Mouse (Mus musculus) gonadal fat pad, adult 2 months (tissue): Measurements from ENCODE around the gene Casz1. TPM values are rescaled to one million over a fixed set of nuclear protein-coding genes. Genes with fewer than 3 reads are reported as not detected.

Experiments used
- polyA plus RNA-seq: library from polyadenylated mRNA; depleted of rRNA; stranded (reverse); fragments of >200 nt; gene quantifications from 2 replicates; pipeline ENCODE4 v1.2.3, GENCODE M21; 2012; rRNA removed

The Casz1 gene
- polyA plus RNA-seq, 1 experiment = 6.1 TPM

Other genes starting within 250 kb of the Casz1 start
- 23.9 and 32.0 TPM in 2 replicates for gene Exosc10, start 246.0 kb upstream of the Casz1 start, polyA plus RNA-seq
- 75.5 and 81.6 TPM in 2 replicates for gene Srm, start 212.9 kb upstream of the Casz1 start, polyA plus RNA-seq
- 1.3 and 2.3 TPM in 2 replicates for gene Masp2, start 201.9 kb upstream of the Casz1 start, polyA plus RNA-seq
- 111 and 119 TPM in 2 replicates for gene Tardbp, start 177.4 kb upstream of the Casz1 start, polyA plus RNA-seq
- gene Gm572, start 161.1 kb upstream of the Casz1 start, polyA plus RNA-seq = 0.14 TPM in 1 of 2 replicates, not detected in the other